Mouse (Mus musculus): ENCODE measurements around the gene Snx29.
"Not testable (repeated sequence)": the region's sequence is repeated elsewhere in the genome, so short reads cannot be mapped to it uniquely, and the experiment has no call there.

The Snx29 gene

GRCm38 (mm10) chr16:11501138-11501537, 178.4 kb downstream of the Snx29 start:
- DNase-seq: no peak

GRCm38 (mm10) chr16:11501611-11502010, 178.9 kb downstream of the Snx29 start:
- no peak for DNase-seq

GRCm38 (mm10) chr16:11504666-11505491, 182.2 kb downstream of the Snx29 start:
- no peak for DNase-seq

GRCm38 (mm10) chr16:11505492-11506176, 182.9 kb downstream of the Snx29 start:
- DNase-seq: peak; percentile 67

GRCm38 (mm10) chr16:11507188-11507731, 184.6 kb downstream of the Snx29 start:
- DNase-seq: no peak

- DNase-seq: no peak
Observed at GRCm38 (mm10) chr16:11508341-11508740, 185.6 kb downstream of the Snx29 start.

- no peak for DNase-seq
Observed at GRCm38 (mm10) chr16:11510416-11510815, 187.7 kb downstream of the Snx29 start.

- DNase-seq: no peak
Observed at GRCm38 (mm10) chr16:11510854-11511253, 188.1 kb downstream of the Snx29 start.

- DNase-seq: not testable (repeated sequence)
Observed at GRCm38 (mm10) chr16:11511696-11512095, 189.0 kb downstream of the Snx29 start.

- DNase-seq: no peak
Observed at GRCm38 (mm10) chr16:11516681-11517080, 194.0 kb downstream of the Snx29 start.

GRCm38 (mm10) chr16:11517385-11517784, 194.7 kb downstream of the Snx29 start:
- no peak for DNase-seq

- no peak for DNase-seq
Observed at GRCm38 (mm10) chr16:11518803-11519498, 196.2 kb downstream of the Snx29 start.

GRCm38 (mm10) chr16:11526104-11526786, 203.5 kb downstream of the Snx29 start:
- DNase-seq: no peak

- no peak for DNase-seq
Observed at GRCm38 (mm10) chr16:11526996-11527395, 204.3 kb downstream of the Snx29 start.

GRCm38 (mm10) chr16:11530466-11531194, 207.9 kb downstream of the Snx29 start:
- DNase-seq: peak; percentile 27

GRCm38 (mm10) chr16:11531441-11531840, 208.7 kb downstream of the Snx29 start:
- no peak for DNase-seq

- DNase-seq: peak; percentile 86
Observed at GRCm38 (mm10) chr16:11532592-11532991, 209.9 kb downstream of the Snx29 start.

- no peak for DNase-seq
Observed at GRCm38 (mm10) chr16:11533441-11533840, 210.7 kb downstream of the Snx29 start.

GRCm38 (mm10) chr16:11537663-11538062, 215.0 kb downstream of the Snx29 start:
- DNase-seq: no peak

GRCm38 (mm10) chr16:11538191-11538590, 215.5 kb downstream of the Snx29 start:
- DNase-seq: no peak

- no peak for DNase-seq
Observed at GRCm38 (mm10) chr16:11540961-11541360, 218.3 kb downstream of the Snx29 start.

- DNase-seq: no peak
Observed at GRCm38 (mm10) chr16:11541769-11542168, 219.1 kb downstream of the Snx29 start.
